Mouse (Mus musculus): ENCODE measurements around the gene Gm26727. TPM values are rescaled to one million over a fixed set of nuclear protein-coding genes. Genes with fewer than 3 reads are reported as not detected.
"Not testable (repeated sequence)": the region's sequence is repeated elsewhere in the genome, so short reads cannot be mapped to it uniquely, and the experiment has no call there.

The Gm26727 gene
- polyA plus RNA-seq (2016; fragmentation: Nextera tagmentation; extraction: Ambion mirVana): not detected in 2 replicates

GRCm38 (mm10) chr2:67433081-67433480, at the start of gene Gm26727:
Gm26727 (minus strand) TSS chr2:67433181.
- Histone ChIP-seq H3K4me3 (no peak within 1 kb of the TSS), H3K27ac (replicated peaks) (no peak within 1 kb of the TSS), H3K9me3 (replicated peaks) (no peaks in the 10 kb centered on the region), H3K36me3 (no peaks in the 10 kb centered on the region), H3K4me1 (no peaks in the 10 kb centered on the region), H3K27me3 (ENCODE audit: low read depth, poor library complexity, severe bottlenecking) (no peaks in the 10 kb centered on the region)
- no peak for DNase-seq (ENCODE audit: low spot score)
- WGBS: 67% methylated on average over 2 of the region's 2 CpGs

- Histone ChIP-seq H3K36me3 (no peaks in the 10 kb centered on the region), H3K9me3 (replicated peaks) (no peaks in the 10 kb centered on the region), H3K27ac (replicated peaks) (no peak overlapping the region), H3K27me3 (ENCODE audit: low read depth, poor library complexity, severe bottlenecking) (no peaks in the 10 kb centered on the region), H3K4me1 (peaks cover 2% of the 10 kb centered on the region; the same call in 1 of the 2 replicates), H3K4me3 (no peak overlapping the region)
- 75% methylated on average over 3 of the region's 3 CpGs for WGBS
- DNase-seq (ENCODE audit: low spot score): no peak
Observed at GRCm38 (mm10) chr2:67481051-67481450, 48.1 kb upstream of the Gm26727 start.

- peak; percentile 41 for DNase-seq (ENCODE audit: low spot score)
- Histone ChIP-seq H3K4me1 (peaks cover 2% of the 10 kb centered on the region; the same call in 1 of the 2 replicates), H3K27me3 (ENCODE audit: low read depth, poor library complexity, severe bottlenecking) (no peaks in the 10 kb centered on the region), H3K4me3 (no peak overlapping the region), H3K27ac (replicated peaks) (no peak overlapping the region), H3K9me3 (replicated peaks) (no peaks in the 10 kb centered on the region), H3K36me3 (no peaks in the 10 kb centered on the region)
- 19% methylated on average over 6 of the region's 6 CpGs for WGBS
Observed at GRCm38 (mm10) chr2:67477753-67478152, 44.8 kb upstream of the Gm26727 start.

GRCm38 (mm10) chr2:67470030-67470429, 37.0 kb upstream of the Gm26727 start:
- not testable (repeated sequence) for H3K9me3 ChIP-seq (replicated peaks); H3K36me3 ChIP-seq

GRCm38 (mm10) chr2:67467036-67467435, 34.1 kb upstream of the Gm26727 start:
- WGBS: 90% methylated on average over 7 of the region's 7 CpGs
- no peaks in the 10 kb centered on the region for H3K4me1 ChIP-seq
- H3K27me3 ChIP-seq (ENCODE audit: low read depth, poor library complexity, severe bottlenecking): no peaks in the 10 kb centered on the region
- H3K36me3 ChIP-seq: no peaks in the 10 kb centered on the region
- H3K27ac ChIP-seq (replicated peaks): no peak overlapping the region
- no peak for DNase-seq (ENCODE audit: low spot score)
- H3K9me3 ChIP-seq (replicated peaks): no peaks in the 10 kb centered on the region
- no peak overlapping the region for H3K4me3 ChIP-seq

More at GRCm38 (mm10) chr2:67470030-67470429, 37.0 kb upstream of the Gm26727 start:
- DNase-seq (ENCODE audit: low spot score); H3K27me3 ChIP-seq (ENCODE audit: low read depth, poor library complexity, severe bottlenecking); H3K27ac ChIP-seq (replicated peaks); H3K4me1 ChIP-seq; H3K4me3 ChIP-seq: not testable (repeated sequence)
- WGBS: 84% methylated on average over 5 of the region's 5 CpGs

GRCm38 (mm10) chr2:67460857-67461256, 27.9 kb upstream of the Gm26727 start:
- no peak overlapping the region for H3K27ac ChIP-seq (replicated peaks)
- 91% methylated on average over 3 of the region's 3 CpGs for WGBS
- H3K27me3 ChIP-seq (ENCODE audit: low read depth, poor library complexity, severe bottlenecking): no peaks in the 10 kb centered on the region
- DNase-seq (ENCODE audit: low spot score): no peak
- no peaks in the 10 kb centered on the region for H3K36me3 ChIP-seq
- no peak overlapping the region for H3K4me3 ChIP-seq
- H3K4me1 ChIP-seq: no peaks in the 10 kb centered on the region
- no peaks in the 10 kb centered on the region for H3K9me3 ChIP-seq (replicated peaks)

- Histone ChIP-seq H3K4me3 (no peak overlapping the region), H3K27ac (replicated peaks) (no peak overlapping the region), H3K4me1 (no peaks in the 10 kb centered on the region), H3K36me3 (no peaks in the 10 kb centered on the region), H3K9me3 (replicated peaks) (no peaks in the 10 kb centered on the region), H3K27me3 (ENCODE audit: low read depth, poor library complexity, severe bottlenecking) (no peaks in the 10 kb centered on the region)
- 82% methylated on average over 12 of the region's 12 CpGs for WGBS
- DNase-seq (ENCODE audit: low spot score): no peak
Observed at GRCm38 (mm10) chr2:67447206-67447605, 14.2 kb upstream of the Gm26727 start.

- no peak overlapping the region for H3K27ac ChIP-seq (replicated peaks)
- H3K9me3 ChIP-seq (replicated peaks): no peaks in the 10 kb centered on the region
- H3K4me1 ChIP-seq: no peaks in the 10 kb centered on the region
- no peak for DNase-seq (ENCODE audit: low spot score)
- WGBS: 98% methylated on average over 1 of the region's 1 CpGs
- no peak overlapping the region for H3K4me3 ChIP-seq
- no peaks in the 10 kb centered on the region for H3K27me3 ChIP-seq (ENCODE audit: low read depth, poor library complexity, severe bottlenecking)
- H3K36me3 ChIP-seq: no peaks in the 10 kb centered on the region
Observed at GRCm38 (mm10) chr2:67446772-67447171, 13.8 kb upstream of the Gm26727 start.

- Histone ChIP-seq H3K4me1 (no peaks in the 10 kb centered on the region), H3K9me3 (replicated peaks) (no peaks in the 10 kb centered on the region), H3K27me3 (ENCODE audit: low read depth, poor library complexity, severe bottlenecking) (no peaks in the 10 kb centered on the region), H3K4me3 (no peak within 1 kb of the TSS), H3K27ac (replicated peaks) (no peak within 1 kb of the TSS), H3K36me3 (no peaks in the 10 kb centered on the region)
- no peak for DNase-seq (ENCODE audit: low spot score)
- WGBS: 85% methylated on average over 3 of the region's 3 CpGs
Observed at GRCm38 (mm10) chr2:67445780-67446179, 12.8 kb upstream of the Gm26727 start, which contains the start of gene Xirp2. Xirp2 (plus strand) TSS chr2:67446002.

- no peaks in the 10 kb centered on the region for H3K9me3 ChIP-seq (replicated peaks)
- no peaks in the 10 kb centered on the region for H3K4me1 ChIP-seq
- no peaks in the 10 kb centered on the region for H3K36me3 ChIP-seq
- no peak for DNase-seq (ENCODE audit: low spot score)
- no peak overlapping the region for H3K4me3 ChIP-seq
- H3K27ac ChIP-seq (replicated peaks): no peak overlapping the region
- WGBS: 86% methylated on average over 8 of the region's 8 CpGs
- H3K27me3 ChIP-seq (ENCODE audit: low read depth, poor library complexity, severe bottlenecking): no peaks in the 10 kb centered on the region
Observed at GRCm38 (mm10) chr2:67438309-67438708, 5.3 kb upstream of the Gm26727 start.

- no peak overlapping the region for H3K27ac ChIP-seq (replicated peaks)
- 80% methylated on average over 1 of the region's 1 CpGs for WGBS
Observed at GRCm38 (mm10) chr2:67422799-67423198, 10.2 kb downstream of the Gm26727 start.

GRCm38 (mm10) chr2:67420853-67421252, 12.1 kb downstream of the Gm26727 start:
- Histone ChIP-seq H3K4me3 (no peak overlapping the region), H3K4me1 (no peaks in the 10 kb centered on the region), H3K27ac (replicated peaks) (no peak overlapping the region), H3K36me3 (no peaks in the 10 kb centered on the region), H3K27me3 (ENCODE audit: low read depth, poor library complexity, severe bottlenecking) (no peaks in the 10 kb centered on the region), H3K9me3 (replicated peaks) (no peaks in the 10 kb centered on the region)
- DNase-seq (ENCODE audit: low spot score): no peak

More at GRCm38 (mm10) chr2:67422799-67423198, 10.2 kb downstream of the Gm26727 start:
- no peak for DNase-seq (ENCODE audit: low spot score)
- Histone ChIP-seq H3K4me1 (no peaks in the 10 kb centered on the region), H3K9me3 (replicated peaks) (no peaks in the 10 kb centered on the region), H3K36me3 (no peaks in the 10 kb centered on the region), H3K27me3 (ENCODE audit: low read depth, poor library complexity, severe bottlenecking) (no peaks in the 10 kb centered on the region), H3K4me3 (no peak overlapping the region)

- not testable (repeated sequence) for H3K27me3 ChIP-seq (ENCODE audit: low read depth, poor library complexity, severe bottlenecking); H3K9me3 ChIP-seq (replicated peaks); H3K4me3 ChIP-seq; H3K4me1 ChIP-seq; DNase-seq (ENCODE audit: low spot score); H3K27ac ChIP-seq (replicated peaks); H3K36me3 ChIP-seq
- no CpG with 5 or more reads among the region's 1 CpGs for WGBS
Observed at GRCm38 (mm10) chr2:67413425-67413824, 19.6 kb downstream of the Gm26727 start, which contains the start of gene Gm21830. Gm21830 (plus strand) TSS chr2:67413725.
